Mouse (Mus musculus) stomach, embryonic 14.5 days (tissue): Measurements from ENCODE around the gene Map3k1. TPM values are rescaled to one million over a fixed set of nuclear protein-coding genes. Genes with fewer than 3 reads are reported as not detected.

Experiments used
- ATAC-seq: fragments of 200-750 bp; cut with Nextera tagmentation; 2 replicates; pipeline ENCODE4 v1.8.0; 2017; ENCODE audit warnings: low read depth, moderate TSS enrichment; ENCODE audit not compliant: insufficient number of reproducible peaks, insufficient read depth, low FRiP score
- H3K27ac ChIP-seq: fragments of 300-500 bp; sonication (generic); 2 replicates; pipeline ENCODE4 v1.5.1; 2014; ENCODE audit warnings: mild to moderate bottlenecking, low read length, moderate library complexity, mixed read lengths
- H3K27me3 ChIP-seq: fragments of 300-500 bp; sonication (generic); 2 replicates; pipeline ENCODE4 v1.6.1; 2014; ENCODE audit warnings: low read length, control low read depth, mixed read lengths; ENCODE audit not compliant: control insufficient read depth, insufficient read depth
- H3K36me3 ChIP-seq: fragments of 300-500 bp; sonication (generic); 2 replicates; pipeline ENCODE4 v1.6.1; 2014; ENCODE audit warnings: mild to moderate bottlenecking, control low read depth, low read length, moderate library complexity, mixed read lengths; ENCODE audit not compliant: control insufficient read depth, insufficient read depth
- H3K4me1 ChIP-seq: fragments of 300-500 bp; sonication (generic); 2 replicates; pipeline ENCODE4 v1.6.1; 2014; ENCODE audit warnings: low read length, control low read depth, mixed read lengths; ENCODE audit not compliant: control insufficient read depth, insufficient read depth
- H3K4me2 ChIP-seq: fragments of 300-500 bp; sonication (generic); replicated peaks from 2 replicates; pipeline ENCODE4 v1.6.1; 2014; ENCODE audit warnings: low read depth, low read length, control low read depth
- H3K4me3 ChIP-seq: fragments of 300-500 bp; sonication (generic); 2 replicates; pipeline ENCODE4 v1.5.1; 2014; ENCODE audit warnings: low read depth, low read length, control low read depth
- H3K9ac ChIP-seq: fragments of 300-500 bp; sonication (generic); replicated peaks from 2 replicates; pipeline ENCODE4 v1.6.1; 2014; ENCODE audit warnings: low read depth, mild to moderate bottlenecking, control low read depth, low read length, moderate library complexity, mixed read lengths
- H3K9me3 ChIP-seq: fragments of 300-500 bp; sonication (generic); 2 replicates; pipeline ENCODE4 v1.6.1; 2016; ENCODE audit warnings: low read depth, low read length, control low read depth; ENCODE audit not compliant: control insufficient read depth
- WGBS: fragments of 180-500 bp; shearing (Covaris S2); extraction: QIAGEN DNeasy Blood & Tissue Kit; methylation state at CpG from one replicate; pipeline ENCODE4 v1.1.7; 2014; 5-methylcytosine and 5-hydroxymethylcytosine counted together
- polyA plus RNA-seq: library from polyadenylated mRNA; unstranded; fragments of >200 nt; fragmentation: Nextera tagmentation; extraction: Ambion mirVana; gene quantifications from 2 replicates; pipeline ENCODE4 v1.2.1, GENCODE M21; 2014

Map3k1 gene
- polyA plus RNA-seq = 32.0 and 36.7 TPM in 2 replicates

DNA sequence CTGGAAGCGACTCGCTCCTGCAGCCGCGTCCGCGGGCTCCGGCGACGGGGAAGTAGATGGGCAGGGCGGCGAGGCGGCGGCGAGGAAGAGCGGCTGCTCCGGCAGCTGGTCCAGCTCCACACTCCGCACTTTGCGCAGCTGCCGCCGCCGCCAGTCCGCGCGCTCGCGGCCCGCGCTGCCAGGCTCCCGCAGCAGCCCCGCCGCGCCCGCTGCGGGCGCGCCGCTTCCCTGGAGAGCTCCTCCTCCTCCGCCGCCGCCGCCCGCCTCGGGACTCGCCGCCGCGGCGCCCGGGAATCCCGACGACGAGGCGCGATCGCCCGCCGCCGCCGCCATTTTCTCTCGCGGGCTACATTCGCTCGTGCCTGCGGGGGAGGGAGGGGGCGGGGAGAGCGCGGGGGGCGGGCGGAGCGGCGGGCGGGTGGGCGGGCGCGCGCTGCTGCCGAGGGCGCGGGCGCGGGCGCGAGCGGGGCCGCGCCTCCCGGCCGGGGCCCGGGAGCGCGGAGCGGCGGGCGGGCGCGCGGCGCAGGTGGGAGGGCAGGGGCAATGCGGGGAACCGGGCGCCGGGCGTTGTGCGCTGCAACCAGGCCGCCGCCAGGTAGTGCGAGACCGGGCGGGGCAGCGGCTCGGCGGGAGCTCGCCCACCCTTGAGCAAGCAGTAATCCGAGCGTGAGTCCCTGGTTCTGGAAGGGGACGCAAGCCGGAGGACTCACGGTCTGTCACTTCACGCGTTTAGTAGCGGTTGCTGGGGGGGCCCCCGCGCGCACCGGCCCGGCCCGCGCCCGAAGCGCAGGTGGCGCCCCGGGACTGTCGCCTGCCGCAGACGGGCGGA, at the start of gene Map3k1:
TSS of gene Map3k1 (minus strand) at position 357 of the 829 bp plus-strand sequence.
- 0% methylated on average over 59 of the region's 136 CpGs for WGBS
- Histone ChIP-seq H3K4me1 (peaks cover 21% of the 10 kb centered on the region), H3K9me3 (no peaks in the 10 kb centered on the region), H3K27ac (peak within 1 kb of the TSS; percentile 96), H3K9ac (peak within 1 kb of the TSS; percentile 93), H3K4me2 (peak within 1 kb of the TSS; percentile 93), H3K4me3 (peak within 1 kb of the TSS; percentile 95), H3K36me3 (no peaks in the 10 kb centered on the region), H3K27me3 (no peaks in the 10 kb centered on the region)
- peak; percentile 78 for ATAC-seq

- no peaks in the 10 kb centered on the region for H3K36me3 ChIP-seq
- no peaks in the 10 kb centered on the region for H3K9me3 ChIP-seq
- 61% methylated on average over 7 of the region's 7 CpGs for WGBS
- H3K4me2 ChIP-seq = no peak overlapping the region
- no peaks in the 10 kb centered on the region for H3K4me1 ChIP-seq
- no peak overlapping the region for H3K9ac ChIP-seq
- no peaks in the 10 kb centered on the region for H3K27me3 ChIP-seq
- no peak for ATAC-seq
- no peak overlapping the region for H3K4me3 ChIP-seq
- no peak overlapping the region for H3K27ac ChIP-seq
These were observed 48.1 kb upstream of the Map3k1 start for GRCm38 (mm10) chr13:111856786-111857455.

GRCm38 (mm10) chr13:111856232-111856631, 47.4 kb upstream of the Map3k1 start:
- Histone ChIP-seq H3K36me3 (no peaks in the 10 kb centered on the region), H3K4me3 (no peak overlapping the region), H3K27ac (no peak overlapping the region), H3K9me3 (no peaks in the 10 kb centered on the region), H3K27me3 (no peaks in the 10 kb centered on the region), H3K4me2 (no peak overlapping the region), H3K9ac (no peak overlapping the region), H3K4me1 (no peaks in the 10 kb centered on the region)
- WGBS = 78% methylated on average over 7 of the region's 7 CpGs
- no peak for ATAC-seq

- no peak overlapping the region for H3K27ac ChIP-seq
- ATAC-seq = no peak
- no peaks in the 10 kb centered on the region for H3K27me3 ChIP-seq
- no peaks in the 10 kb centered on the region for H3K36me3 ChIP-seq
- no peak overlapping the region for H3K4me3 ChIP-seq
- H3K4me1 ChIP-seq = no peaks in the 10 kb centered on the region
- 79% methylated on average over 9 of the region's 9 CpGs for WGBS
- H3K4me2 ChIP-seq = no peak overlapping the region
- H3K9ac ChIP-seq = no peak overlapping the region
- H3K9me3 ChIP-seq = no peaks in the 10 kb centered on the region
These were observed 43.8 kb upstream of the Map3k1 start for GRCm38 (mm10) chr13:111852451-111853224.

DNA sequence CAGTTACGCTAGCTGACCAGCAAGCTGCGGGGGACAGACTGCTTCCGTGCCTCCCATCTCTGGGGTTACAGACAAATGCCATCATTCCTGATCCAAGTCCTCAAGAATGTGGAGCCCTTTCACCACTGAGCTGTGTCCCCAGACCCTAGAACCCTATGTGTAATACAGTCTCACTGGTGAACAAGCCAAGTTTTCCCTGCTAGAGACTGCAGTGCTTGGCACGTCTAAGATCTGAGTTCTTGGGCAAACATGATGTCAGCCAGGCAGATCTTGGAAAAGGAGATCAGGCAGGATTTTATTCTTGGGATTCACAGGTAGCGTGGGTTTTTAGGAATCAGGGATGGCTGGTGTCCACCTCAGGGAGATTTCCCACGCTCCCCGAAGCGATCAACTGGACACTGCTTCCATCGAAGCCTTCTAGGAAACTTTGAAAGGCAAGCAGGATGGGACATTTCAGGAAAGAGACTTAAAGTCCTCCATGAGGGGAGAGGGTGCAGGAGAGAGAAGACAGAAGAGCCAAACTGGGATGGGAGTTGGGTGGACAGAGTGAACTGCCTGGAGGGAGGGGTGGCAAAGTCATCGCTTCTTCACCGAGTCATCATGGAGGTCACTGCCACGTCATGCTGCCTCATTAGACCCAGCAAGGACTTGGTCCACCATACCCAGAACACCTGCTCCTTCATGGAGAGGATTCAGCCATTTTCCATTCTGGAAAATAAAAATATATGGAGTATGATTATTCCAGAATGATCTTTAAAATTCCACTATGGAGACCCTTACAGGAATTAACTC, 41.4 kb upstream of the Map3k1 start:
- H3K27me3 ChIP-seq = no peaks in the 10 kb centered on the region
- 91% methylated on average over 12 of the region's 12 CpGs for WGBS
- H3K36me3 ChIP-seq = no peaks in the 10 kb centered on the region
- H3K27ac ChIP-seq = no peak overlapping the region
- no peak overlapping the region for H3K9ac ChIP-seq
- H3K9me3 ChIP-seq = no peaks in the 10 kb centered on the region
- peaks cover 6% of the 10 kb centered on the region; the same call in 1 of the 2 replicates for H3K4me1 ChIP-seq
- H3K4me2 ChIP-seq = no peak overlapping the region
- ATAC-seq = no peak
- no peak overlapping the region for H3K4me3 ChIP-seq

DNA sequence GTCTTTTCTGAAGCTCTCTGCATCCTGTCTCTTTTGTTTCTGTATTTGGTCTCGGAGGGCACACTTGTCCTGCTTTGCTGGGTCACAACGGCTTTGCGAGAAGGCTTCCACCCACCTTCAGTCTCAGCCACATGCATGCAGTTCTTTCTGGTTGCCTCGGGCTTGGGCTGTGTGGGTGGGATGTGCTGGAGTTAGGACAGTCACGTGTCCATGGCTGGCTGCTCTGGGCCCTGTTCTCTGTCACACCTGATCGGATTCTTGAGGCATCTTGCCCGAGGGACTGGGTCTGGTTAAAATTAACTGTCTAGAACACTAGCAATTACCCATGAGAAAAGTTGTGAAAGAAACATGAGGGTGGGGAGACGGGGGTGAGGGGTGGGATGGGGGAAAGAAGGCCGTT, 36.7 kb upstream of the Map3k1 start:
- Histone ChIP-seq H3K9me3 (no peaks in the 10 kb centered on the region), H3K27me3 (no peaks in the 10 kb centered on the region), H3K4me3 (no peak overlapping the region), H3K36me3 (no peaks in the 10 kb centered on the region), H3K4me1 (peaks cover 6% of the 10 kb centered on the region; the same call in 1 of the 2 replicates), H3K9ac (no peak overlapping the region), H3K4me2 (no peak overlapping the region), H3K27ac (no peak overlapping the region)
- no peak for ATAC-seq
- 60% methylated on average over 9 of the region's 9 CpGs for WGBS

DNA sequence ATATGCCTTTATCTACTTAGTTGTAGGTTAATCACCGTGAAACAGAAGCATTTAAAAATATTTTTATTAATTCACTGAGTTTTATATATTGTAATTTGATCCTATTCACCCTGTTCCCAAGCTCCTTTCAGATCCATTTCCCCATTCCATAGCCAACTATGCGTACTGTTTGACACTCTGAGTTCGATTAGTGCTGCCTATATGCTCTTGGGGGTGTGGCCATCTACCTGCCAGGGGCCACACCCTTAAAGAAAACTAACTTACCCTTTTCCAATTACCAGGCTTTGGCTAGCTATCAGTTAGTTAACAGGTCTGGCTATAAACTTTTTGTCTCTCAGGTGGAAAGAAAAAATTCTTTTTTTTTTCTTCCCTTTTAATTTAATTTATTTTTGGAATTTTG, 35.5 kb upstream of the Map3k1 start:
- Histone ChIP-seq H3K36me3 (no peaks in the 10 kb centered on the region), H3K4me3 (no peak overlapping the region), H3K4me2 (no peak overlapping the region), H3K9ac (no peak overlapping the region), H3K27ac (no peak overlapping the region), H3K4me1 (peaks cover 6% of the 10 kb centered on the region; the same call in 1 of the 2 replicates), H3K9me3 (no peaks in the 10 kb centered on the region), H3K27me3 (no peaks in the 10 kb centered on the region)
- no peak for ATAC-seq
- WGBS = 87% methylated on average over 3 of the region's 3 CpGs

- ATAC-seq = no peak
- Histone ChIP-seq H3K9ac (no peak overlapping the region), H3K4me1 (no peaks in the 10 kb centered on the region), H3K4me3 (no peak overlapping the region), H3K9me3 (no peaks in the 10 kb centered on the region), H3K36me3 (no peaks in the 10 kb centered on the region), H3K27ac (no peak overlapping the region), H3K4me2 (no peak overlapping the region), H3K27me3 (no peaks in the 10 kb centered on the region)
- WGBS = 75% methylated on average over 8 of the region's 8 CpGs
These were observed 27.0 kb upstream of the Map3k1 start for GRCm38 (mm10) chr13:111835787-111836186.
